Mouse (Mus musculus) 3134 (cell line): ENCODE results near the gene S1pr4.

ENCODE experiments used
- DNase-seq: peaks from one replicate; pipeline ENCODE4 v3.0.0-alpha.2; 2011; ENCODE audit warnings: low spot score; ENCODE audit not compliant: insufficient read length; ENCODE audit errors: extremely low read depth

S1pr4 gene

DNA sequence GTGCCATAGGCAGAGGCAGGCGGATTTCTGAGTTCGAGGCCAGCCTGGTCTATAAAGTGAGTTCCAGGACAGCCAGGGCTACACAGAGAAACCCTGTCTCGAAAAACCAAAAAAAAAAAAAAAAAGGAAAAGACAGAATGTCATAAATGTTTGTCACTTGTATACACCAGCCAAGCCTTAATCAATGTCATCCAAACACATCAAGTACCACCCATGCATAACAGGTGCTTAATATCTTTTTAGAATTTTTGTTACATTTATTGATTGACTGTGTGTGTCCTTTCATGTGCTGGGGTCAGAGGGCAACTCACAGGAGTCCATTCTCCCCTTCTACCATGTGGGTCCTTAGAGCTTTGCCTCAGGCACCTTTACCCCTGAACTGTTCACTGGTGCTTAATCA, at the start of gene S1pr4:
Gene S1pr4, minus strand, starts transcription at position 101 of the 400 bp plus-strand sequence.
- no peak for DNase-seq

DNA sequence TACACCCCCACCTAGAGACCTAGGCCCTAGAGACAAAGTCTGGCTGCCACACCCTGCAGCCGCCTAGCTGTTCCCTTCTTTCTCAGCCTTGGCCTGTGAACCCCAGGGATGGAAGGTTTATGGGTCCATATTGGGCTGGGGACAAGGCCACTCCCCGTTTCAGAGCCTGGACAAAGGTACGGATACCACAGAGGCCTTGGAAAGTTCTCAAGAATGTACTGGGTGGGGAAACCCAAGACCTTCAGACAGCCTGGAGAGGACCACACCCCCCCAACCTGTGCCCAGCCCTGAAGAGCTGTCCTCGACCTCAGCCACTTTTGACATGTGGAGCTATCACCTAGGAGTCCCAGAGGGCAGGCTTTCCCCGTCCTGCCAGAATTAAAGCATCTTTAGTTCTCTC, 49.0 kb upstream of the S1pr4 start:
- DNase-seq = no peak

DNA sequence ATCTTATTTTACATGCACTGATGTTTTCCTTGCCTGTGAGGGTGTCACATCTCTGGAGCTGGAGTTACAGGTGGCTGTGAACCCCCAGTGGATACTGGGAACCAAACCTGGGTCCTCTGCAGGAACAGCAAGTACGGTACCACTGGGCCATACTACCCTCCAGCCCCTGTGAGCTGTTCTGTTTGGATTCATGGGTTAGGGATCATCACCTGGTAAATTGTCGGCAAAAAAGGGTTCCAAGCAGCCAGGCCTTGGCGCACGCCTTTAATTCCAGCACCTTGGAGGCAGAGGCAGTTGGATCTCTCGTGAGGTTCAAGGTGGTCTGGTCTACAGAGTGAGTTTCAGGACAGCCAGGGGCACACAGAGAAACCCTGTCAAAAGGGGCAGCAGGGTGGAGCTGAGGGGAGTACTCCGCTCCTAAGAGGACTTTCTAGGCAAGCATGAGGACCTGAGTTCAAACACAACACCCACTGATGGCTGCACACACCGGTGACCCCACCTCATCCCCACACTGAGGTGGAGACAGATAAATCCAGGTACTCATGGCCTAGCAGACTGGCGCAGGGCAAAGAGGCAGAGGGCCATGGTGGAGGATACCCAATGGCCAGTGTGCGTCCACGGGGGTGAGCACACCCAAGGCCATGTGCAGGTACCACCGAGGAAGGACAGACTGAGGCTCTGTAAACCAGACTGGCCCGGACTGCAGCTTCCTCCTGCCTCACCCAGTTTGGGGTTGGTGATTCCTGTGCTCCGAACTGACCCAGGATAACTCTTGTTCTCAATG, 47.0 kb upstream of the S1pr4 start:
- no peak for DNase-seq

DNA sequence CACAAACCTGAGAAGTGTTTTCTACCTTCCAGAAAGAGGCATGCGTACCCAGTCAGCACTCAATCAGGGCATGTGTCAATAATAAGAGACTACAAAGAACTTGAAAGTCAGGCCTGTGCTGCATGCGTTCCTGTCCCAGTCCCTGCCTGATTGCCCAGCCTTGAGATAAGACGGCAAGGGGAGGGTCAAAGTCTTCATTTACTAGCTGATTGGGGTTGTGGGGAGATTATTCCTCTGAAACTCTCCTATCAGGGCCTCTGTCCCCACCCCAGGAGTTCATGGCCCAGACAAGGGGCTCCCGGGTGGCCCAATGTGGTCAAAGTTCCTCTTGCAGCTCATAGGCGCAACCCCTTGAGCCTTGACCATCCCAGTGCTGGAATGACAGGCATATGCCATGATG, 46.4 kb upstream of the S1pr4 start:
- no peak for DNase-seq

DNA sequence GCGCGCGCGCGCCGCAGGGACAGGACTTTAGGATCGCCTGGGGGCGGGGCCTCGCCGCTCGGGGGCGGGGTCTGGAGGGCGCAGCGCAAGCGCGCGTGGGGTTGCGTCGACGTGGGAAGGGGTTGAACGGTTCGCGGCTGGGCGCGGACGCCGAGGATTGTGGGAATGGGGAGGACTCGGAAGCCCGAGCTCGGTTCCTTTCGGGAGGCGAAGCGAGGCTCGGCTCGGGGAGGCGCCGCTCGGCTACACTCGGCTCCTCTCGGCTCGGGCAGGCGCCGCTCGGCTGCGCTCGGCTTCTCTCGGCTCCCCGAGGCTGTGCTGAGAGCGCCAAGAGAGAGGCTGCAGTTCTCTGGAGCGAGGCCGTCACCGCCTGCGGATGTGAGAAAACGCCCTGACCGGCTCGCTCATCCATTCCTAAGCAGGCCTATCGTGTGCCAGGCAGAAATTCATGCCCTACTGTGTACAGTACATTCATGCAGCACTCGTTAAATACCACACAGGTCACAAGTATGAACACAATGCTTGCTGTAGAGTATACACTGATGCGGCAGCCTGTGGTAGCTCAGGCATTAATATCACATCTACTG, 45.3 kb upstream of the S1pr4 start, which contains the start of gene Gna11:
Gene Gna11, minus strand, starts transcription at position 30 of the 587 bp plus-strand sequence.
- DNase-seq = peak; percentile 100

DNA sequence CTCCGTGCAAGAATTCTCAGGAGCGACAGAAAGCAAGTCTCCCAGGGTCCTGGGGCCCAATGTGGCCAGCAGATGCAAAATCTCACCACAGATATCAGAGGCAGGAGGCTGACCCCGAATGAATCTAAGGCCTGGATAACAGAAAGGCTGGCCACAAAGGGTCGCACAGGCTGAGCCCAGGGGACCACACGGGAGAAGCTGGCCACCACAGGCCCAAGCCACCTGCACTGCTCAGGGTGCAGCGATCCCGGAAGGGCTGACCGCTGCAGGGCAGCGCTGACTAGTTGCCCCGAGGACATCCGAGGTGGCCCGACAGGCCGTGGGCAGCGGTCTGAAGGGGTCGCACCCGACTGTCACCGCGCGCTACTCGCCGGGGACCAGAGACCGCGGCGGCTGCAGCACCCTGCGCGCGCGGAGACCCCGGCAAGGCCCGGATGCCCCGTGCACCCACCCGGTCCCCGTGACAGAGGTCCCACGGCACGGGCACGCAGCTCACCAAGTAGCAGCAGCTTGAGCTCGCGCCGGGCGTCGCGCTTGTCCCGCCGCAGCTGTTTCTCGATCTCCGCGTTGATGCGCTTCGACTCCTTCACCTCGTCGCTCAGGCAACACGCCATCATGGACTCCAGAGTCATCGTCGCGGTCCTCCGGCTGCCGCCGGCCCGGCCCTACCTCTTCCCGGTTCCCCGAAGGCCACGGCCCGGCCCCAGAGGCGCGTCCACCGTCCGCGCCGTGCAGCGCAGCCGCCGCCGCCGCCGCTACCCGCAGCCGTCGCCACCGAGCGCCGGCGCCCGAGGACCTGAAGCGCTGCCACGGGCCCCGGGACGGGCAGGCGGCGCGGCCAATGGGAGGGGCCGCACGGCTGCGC, 44.6 kb upstream of the S1pr4 start:
- peak; percentile 70 for DNase-seq

DNA sequence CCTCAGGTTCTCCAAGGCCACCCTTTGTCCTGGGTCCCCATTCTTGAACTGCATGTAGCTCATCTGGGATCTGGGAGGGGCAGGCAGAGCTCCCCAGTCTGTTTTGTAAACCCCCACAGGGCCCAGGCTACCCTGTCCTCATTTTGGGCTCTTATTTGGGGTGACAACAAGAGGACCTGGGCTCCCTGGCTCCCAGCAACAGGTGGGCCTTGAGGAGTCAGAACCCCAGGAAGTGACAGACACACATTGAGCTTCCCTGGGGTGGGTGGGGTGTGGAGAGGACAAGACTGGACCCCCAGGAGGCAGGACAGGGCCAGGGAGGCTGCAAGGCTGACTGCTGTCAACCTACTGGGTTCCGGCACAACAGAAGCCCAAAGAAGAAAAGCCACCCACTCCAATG, 43.7 kb upstream of the S1pr4 start:
- no peak for DNase-seq

DNA sequence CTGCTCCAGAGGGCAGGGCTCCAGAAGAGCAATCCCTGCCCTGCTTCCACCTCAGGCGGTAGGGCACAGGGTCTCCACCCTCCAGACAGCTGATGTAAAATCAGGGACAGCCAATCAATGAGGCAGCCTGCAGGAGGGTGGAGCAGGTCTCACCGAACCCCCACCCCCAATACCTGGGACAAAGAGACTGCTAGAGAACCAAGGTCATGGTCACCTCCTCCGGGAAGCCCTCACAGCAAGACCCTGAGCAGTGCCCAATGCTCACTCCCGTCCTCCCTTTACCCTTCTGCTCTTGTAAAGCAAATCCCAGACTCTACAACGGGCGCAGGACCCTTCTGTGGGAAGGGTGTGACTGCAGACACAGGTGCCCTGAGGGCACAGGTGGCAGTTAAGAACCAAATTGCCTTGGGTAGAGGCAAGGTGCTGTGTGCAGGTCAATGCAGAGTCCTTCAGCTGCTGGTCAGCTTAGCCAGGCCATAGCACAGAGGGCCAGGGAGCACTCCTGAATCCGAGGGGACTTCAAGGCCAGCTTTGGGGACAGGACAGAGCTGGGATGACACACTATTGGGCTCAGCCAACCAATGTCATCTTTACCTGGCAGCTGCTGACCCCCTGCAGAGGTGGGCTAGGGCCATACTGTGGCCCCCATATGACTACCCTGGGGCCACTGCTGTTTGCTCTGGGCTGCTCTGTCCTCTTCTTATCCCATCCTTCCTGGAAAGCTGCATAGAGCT, 43.0 kb upstream of the S1pr4 start:
- no peak for DNase-seq

DNA sequence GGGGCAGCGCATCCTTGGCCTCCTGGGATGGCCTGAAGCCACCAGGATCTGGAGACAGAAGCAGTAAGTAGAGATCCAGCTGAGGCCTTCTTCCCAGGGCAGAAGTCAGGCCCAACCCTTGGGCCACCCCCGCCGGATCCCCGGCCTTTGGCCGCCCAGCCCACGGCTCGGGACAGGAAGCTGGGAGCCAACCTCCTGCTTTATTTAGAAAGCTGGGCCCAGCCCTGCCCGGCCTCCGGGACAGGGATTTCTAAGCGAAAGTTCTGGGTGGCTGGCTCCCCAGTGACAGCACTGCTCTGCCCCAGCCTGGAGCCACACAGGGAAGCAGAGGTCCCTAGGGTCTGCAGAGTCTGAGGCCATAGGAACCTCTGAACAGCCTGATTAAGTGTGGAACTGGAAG, 41.9 kb upstream of the S1pr4 start:
- no peak for DNase-seq

DNA sequence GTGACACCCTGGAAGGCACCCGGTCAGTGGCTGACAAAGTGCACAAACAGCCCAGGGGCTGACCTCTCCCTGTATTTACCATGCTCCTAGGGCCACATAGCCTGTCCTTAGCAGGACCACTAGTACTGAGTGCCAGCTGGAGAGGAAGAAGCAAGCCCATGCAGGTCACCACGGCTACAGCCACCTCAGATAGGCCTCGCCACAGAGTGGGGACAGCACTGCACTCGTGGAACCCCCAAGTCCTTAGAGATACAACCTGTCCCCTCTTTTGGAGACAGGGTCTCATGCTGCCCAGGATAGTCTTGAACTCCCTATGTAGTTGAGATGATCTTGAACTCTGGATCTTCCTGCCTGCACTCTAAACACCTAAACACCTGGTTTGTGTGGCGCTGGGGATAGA, 41.4 kb upstream of the S1pr4 start:
- DNase-seq = no peak

DNA sequence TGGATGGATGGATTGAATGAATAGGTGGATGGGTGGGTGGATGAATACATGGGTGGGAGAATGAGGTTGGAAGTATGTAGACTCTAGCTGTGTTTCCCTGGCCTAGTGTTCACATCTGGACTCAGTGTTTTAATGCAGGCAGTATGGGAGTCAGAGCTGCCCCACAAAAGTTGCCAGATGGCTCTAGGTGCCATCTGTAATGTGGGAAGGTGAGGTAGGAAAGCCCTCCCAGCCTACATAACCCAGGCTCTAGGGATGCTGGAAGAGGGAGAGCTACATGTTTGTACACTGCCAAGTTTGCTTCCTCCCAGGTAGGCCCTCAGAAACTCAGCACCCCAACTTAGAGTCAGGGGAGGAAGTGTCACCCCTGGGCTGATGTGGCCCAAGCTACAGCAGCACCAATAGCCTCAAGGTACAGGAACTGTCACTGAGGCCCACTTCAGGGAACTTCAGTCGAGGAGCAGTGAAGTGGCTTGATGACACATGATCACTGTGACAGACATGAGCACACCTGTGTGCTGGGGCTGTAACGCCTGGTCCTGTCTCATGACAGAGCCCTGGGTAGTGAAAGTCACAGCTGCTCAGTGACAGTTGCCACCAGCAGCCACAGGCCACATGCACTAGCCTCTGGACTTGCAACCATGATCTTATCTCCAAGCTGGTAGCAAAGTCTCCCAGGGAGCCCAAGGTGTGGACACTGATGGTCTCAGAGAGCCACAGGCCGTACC, 38.6 kb upstream of the S1pr4 start:
- DNase-seq = no peak

DNA sequence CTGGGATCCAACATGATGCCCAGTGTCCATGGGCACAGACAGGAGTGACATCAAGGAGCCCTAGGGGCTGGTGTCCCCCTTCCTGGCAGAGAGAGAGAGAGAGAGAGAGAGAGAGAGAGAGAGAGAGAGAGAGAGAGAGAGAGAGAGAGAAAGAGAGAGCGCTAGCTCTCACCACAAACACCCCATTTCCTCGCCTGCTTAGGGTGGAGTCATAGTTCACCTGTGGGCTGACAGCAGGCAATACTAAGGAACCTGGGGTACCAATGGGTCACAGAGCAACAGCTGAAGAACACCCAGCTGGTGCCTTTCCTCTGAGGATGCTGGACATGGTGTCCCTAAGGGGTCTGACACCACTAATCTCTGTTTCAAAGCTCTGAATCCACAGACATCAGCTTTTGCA, 37.5 kb upstream of the S1pr4 start:
- no peak for DNase-seq

DNA sequence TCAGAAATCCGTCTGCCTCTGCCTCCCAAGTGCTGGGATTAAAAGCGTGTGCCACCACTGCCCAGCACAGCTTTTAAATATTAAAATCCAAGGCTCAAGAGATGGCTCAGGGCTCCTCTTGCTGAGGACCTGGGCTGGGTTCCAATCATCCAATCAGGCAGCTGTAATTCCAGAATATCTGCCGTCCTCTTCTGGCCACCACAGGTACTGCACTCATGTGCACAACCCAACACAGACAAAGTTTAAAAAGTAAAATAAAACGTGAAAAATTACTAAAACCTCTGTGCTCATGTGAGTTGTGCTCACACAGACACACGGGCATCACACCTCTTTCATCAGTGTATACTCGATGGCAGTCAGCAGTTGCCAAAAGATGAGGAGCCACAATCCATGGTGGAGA, 36.8 kb upstream of the S1pr4 start:
- DNase-seq = no peak

DNA sequence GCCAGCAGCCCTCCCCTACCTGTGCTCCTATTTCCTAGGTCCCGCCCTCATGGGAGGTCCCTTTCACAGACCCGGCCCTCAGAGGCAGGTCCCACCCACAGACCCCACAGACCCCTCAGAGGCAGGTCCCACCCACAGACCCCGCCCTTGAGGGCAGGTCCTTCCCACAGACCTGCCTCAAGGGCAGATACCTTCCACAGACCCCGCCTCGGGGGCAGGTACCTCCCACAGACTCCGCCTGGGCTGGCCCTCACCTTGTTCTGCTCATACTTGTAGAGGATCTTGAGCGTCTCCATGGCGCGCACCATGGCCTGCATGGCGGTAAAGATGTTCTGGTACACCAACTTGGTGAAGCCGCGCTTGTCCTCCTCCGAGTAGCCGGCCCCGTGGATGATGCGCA, 34.9 kb upstream of the S1pr4 start:
- no peak for DNase-seq

DNA sequence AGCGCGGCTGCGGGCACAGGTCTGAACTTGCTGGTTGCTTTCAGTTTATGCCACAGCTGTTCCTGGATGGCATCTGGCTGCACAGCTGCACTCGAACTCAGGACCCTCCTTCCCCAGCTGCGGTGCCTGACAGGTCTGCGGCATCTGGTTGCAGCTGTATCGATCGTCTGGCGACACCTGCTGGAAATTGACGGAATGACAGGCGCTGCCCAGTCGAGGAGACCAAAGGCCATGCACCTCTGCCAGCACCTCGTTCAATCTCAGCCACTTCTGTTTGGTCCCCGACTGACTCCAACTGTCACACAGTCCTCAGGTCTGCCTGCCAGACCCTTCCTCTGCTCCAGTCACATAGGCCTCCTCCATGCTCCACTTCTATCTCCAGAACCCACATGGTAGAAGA, 26.8 kb upstream of the S1pr4 start:
- peak; percentile 57 for DNase-seq

DNA sequence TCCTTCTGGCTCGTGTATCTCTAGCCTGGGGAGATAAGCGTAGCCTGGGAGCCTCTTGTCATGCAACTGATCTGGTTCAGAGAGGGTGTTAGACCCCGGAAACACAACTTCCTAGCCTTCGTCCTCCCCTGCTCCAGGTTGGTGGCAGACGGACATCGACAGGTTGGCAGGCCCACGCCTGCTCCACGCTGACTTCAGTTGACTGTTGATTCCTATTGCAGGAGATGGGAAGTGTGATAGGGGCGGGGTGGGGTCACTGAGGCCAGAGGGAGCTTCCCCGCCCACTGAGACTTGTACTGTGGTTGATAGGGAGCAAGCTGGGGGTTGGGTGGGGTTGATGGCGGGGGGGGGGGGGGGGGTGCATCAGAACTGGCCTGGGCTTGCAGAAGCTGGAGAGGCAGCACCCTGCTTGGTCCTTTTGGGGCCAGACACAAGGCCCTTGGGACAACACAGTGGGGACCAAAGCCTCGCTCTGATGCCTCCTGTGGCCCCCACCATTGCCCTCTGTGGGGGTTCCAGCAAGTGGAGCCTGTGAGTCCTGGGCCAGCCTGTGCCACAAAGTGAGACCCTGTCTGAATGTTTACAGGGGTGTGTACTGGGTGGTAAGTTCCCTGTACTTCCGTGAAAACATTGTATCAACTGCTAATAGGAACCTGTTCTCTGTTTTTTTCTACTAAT, 25.2 kb upstream of the S1pr4 start:
- no peak for DNase-seq

DNA sequence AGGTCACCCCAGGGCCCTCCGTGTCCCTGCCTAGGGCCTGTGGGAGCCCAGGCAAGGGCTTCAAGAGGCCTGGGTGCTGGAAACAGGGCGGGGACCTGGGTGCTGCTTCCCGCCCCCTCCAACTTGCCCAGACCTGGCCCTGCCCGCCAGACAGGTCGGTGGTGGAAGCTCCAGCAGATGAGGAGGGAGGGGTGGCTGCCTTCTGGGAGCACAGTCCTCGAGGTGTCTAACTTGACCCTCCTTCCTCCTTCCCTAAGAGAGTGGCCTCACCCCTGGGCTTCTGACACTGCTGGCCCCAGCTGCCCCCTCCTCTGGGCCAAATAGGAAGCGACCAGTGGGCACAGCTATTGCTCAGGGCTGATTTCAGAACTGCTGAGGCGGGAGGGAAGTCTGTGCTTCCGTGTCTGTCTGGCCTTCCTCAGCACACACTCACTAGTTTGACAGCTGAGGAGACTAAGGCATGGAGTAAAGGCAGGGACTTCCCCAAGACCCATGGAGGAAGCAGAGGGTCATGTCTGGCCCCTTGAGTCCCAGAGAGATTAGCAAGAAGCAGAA, 24.2 kb upstream of the S1pr4 start, which contains the start of gene Gna15:
Gene Gna15, minus strand, starts transcription at position 175 of the 555 bp plus-strand sequence.
- DNase-seq = no peak

DNA sequence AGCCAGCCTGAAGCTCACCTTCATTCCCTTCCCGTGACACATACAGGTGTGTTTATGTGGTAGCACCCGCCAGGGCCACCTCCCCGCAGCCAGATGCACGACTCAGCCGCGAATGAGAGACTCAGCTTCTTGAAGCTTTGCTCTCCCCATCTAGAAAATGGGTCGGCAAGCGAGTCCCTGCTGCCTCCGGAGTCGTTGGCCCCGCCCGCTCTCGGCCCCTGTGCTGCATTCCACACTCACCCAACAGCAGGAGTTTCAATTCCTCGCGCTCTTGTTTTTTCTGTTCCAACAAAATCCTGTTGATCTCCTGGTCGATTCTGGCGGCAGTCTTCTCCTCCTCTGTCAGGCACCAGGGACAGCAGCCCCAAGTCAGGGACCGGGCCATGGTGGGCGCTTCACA, 23.6 kb upstream of the S1pr4 start:
- DNase-seq = no peak

DNA sequence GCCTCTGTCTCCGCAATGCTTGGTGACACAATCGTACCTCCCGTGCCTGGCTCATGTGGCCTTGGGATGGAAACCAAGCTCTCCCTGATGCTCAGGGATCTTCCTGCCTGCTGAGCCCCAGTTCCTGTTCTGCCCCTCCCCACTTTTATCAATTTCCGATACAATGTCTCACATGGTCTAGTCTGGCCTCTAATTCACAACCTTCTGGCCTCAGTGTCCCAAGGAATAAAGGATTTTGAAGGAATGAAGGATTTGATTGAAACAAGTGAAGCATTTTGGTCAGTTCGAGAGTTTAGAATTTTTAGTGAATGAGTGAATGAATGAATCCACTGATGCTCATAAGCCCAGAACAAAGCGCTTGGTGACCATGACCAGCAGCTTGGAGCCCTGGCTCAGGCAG, 23.2 kb upstream of the S1pr4 start:
- no peak for DNase-seq
